Mouse (Mus musculus) adipocyte (in vitro differentiated cells): ENCODE measurements around the gene Rpl38.

ENCODE experiments used
- DNase-seq: peaks from one replicate; pipeline ENCODE4 v3.0.0-alpha.2; 2016; ENCODE audit warnings: low spot score

The Rpl38 gene

GRCm38 (mm10) chr11:114668301-114668710, at the start of gene Rpl38:
Gene Rpl38, plus strand, starts transcription at chr11:114668524.
- peak; percentile 98 for DNase-seq

GRCm38 (mm10) chr11:114618697-114619417, 49.5 kb upstream of the Rpl38 start:
- DNase-seq, result no peak

GRCm38 (mm10) chr11:114626071-114626690, 42.1 kb upstream of the Rpl38 start:
- no peak for DNase-seq

GRCm38 (mm10) chr11:114627036-114627435, 41.3 kb upstream of the Rpl38 start:
- DNase-seq, result no peak

GRCm38 (mm10) chr11:114628032-114628431, 40.3 kb upstream of the Rpl38 start:
- DNase-seq, result no peak

- DNase-seq, result no peak
Measured at GRCm38 (mm10) chr11:114630044-114630443, 38.3 kb upstream of the Rpl38 start.

GRCm38 (mm10) chr11:114632266-114632665, 36.1 kb upstream of the Rpl38 start:
- DNase-seq, result no peak

- peak; percentile 74 for DNase-seq
Measured at GRCm38 (mm10) chr11:114636292-114636691, 32.0 kb upstream of the Rpl38 start.

- DNase-seq, result no peak
Measured at GRCm38 (mm10) chr11:114636727-114637505, 31.4 kb upstream of the Rpl38 start.

GRCm38 (mm10) chr11:114638647-114639290, 29.6 kb upstream of the Rpl38 start:
- DNase-seq, result no peak

GRCm38 (mm10) chr11:114639681-114640103, 28.6 kb upstream of the Rpl38 start:
- no peak for DNase-seq

GRCm38 (mm10) chr11:114640658-114641057, 27.7 kb upstream of the Rpl38 start:
- DNase-seq, result no peak

GRCm38 (mm10) chr11:114641136-114641535, 27.2 kb upstream of the Rpl38 start:
- DNase-seq, result no peak

- DNase-seq, result no peak
Measured at GRCm38 (mm10) chr11:114642184-114642583, 26.1 kb upstream of the Rpl38 start.

- DNase-seq, result no peak
Measured at GRCm38 (mm10) chr11:114642926-114643325, 25.4 kb upstream of the Rpl38 start.

- no peak for DNase-seq
Measured at GRCm38 (mm10) chr11:114644122-114644521, 24.2 kb upstream of the Rpl38 start.

- DNase-seq, result no peak
Measured at GRCm38 (mm10) chr11:114649510-114649909, 18.8 kb upstream of the Rpl38 start.

- DNase-seq, result no peak
Measured at GRCm38 (mm10) chr11:114652531-114652930, 15.8 kb upstream of the Rpl38 start.

- DNase-seq, result no peak
Measured at GRCm38 (mm10) chr11:114653664-114654063, 14.7 kb upstream of the Rpl38 start.

- no peak for DNase-seq
Measured at GRCm38 (mm10) chr11:114654552-114654951, 13.8 kb upstream of the Rpl38 start.

GRCm38 (mm10) chr11:114655350-114656008, 12.8 kb upstream of the Rpl38 start:
- DNase-seq, result no peak
